Mouse (Mus musculus): ENCODE measurements around the gene Pcx. TPM values are rescaled to one million over a fixed set of nuclear protein-coding genes. Genes with fewer than 3 reads are reported as not detected.

The Pcx gene
- 3.7 TPM for polyA plus RNA-seq (2017; shearing (Covaris generic))

GRCm38 (mm10) chr19:4509986-4510963 lies at the start of gene Pcx:
Pcx (plus strand) TSS chr19:4510472.

GRCm38 (mm10) chr19:4477345-4478189 lies 32.7 kb upstream of the Pcx start, which contains the start of gene Syt12:
Syt12 (minus strand) TSS chr19:4477447.

GRCm38 (mm10) chr19:4498062-4498933 lies 12.0 kb upstream of the Pcx start, which contains the start of gene 2010003K11Rik:
2010003K11Rik (minus strand) TSS chr19:4498583.

GRCm38 (mm10) chr19:4615151-4616093 lies 105.2 kb downstream of the Pcx start, which contains the start of gene Lrfn4:
Lrfn4 (minus strand) TSS chr19:4615667.

GRCm38 (mm10) chr19:4625179-4625828 lies 115.0 kb downstream of the Pcx start, which contains the start of gene Rce1:
Rce1 (minus strand) TSS chr19:4625641.

Other genes with a start within 250 kb of the Pcx start
- gene Ssh3, start 241.3 kb upstream of the Pcx start, polyA plus RNA-seq (2017; shearing (Covaris generic)) = 1.1 TPM
- 5.1 TPM for gene Ankrd13d, start 227.3 kb upstream of the Pcx start, polyA plus RNA-seq (2017; shearing (Covaris generic))
- 58.4 TPM for gene Grk2, start 204.2 kb upstream of the Pcx start, polyA plus RNA-seq (2017; shearing (Covaris generic))
- gene Kdm2a, start 112.2 kb upstream of the Pcx start, polyA plus RNA-seq (2017; shearing (Covaris generic)) = 48.9 TPM
- 5.5 TPM for gene Rhod, start 71.0 kb upstream of the Pcx start, polyA plus RNA-seq (2017; shearing (Covaris generic))
- gene Syt12, start 33.0 kb upstream of the Pcx start, polyA plus RNA-seq (2017; shearing (Covaris generic)) = not detected
- gene 2010003K11Rik, start 11.9 kb upstream of the Pcx start, polyA plus RNA-seq (2017; shearing (Covaris generic)) = not detected
- gene Lrfn4, start 105.2 kb downstream of the Pcx start, polyA plus RNA-seq (2017; shearing (Covaris generic)) = not detected
- 54.1 TPM for gene Rce1, start 115.2 kb downstream of the Pcx start, polyA plus RNA-seq (2017; shearing (Covaris generic))
- gene Gm960, start 188.2 kb downstream of the Pcx start, polyA plus RNA-seq (2017; shearing (Covaris generic)) = not detected
- 1.3 TPM for gene Sptbn2, start 200.7 kb downstream of the Pcx start, polyA plus RNA-seq (2017; shearing (Covaris generic))
- gene Rbm4b, start 246.0 kb downstream of the Pcx start, polyA plus RNA-seq (2017; shearing (Covaris generic)) = 53.1 TPM

All from activated CD4-positive, CD25-positive, alpha-beta regulatory T cell, adult 9 weeks (primary cell).